Mouse (Mus musculus): ENCODE results near the gene Fgfr3. TPM values are rescaled to one million over a fixed set of nuclear protein-coding genes. Genes with fewer than 3 reads are reported as not detected.

Fgfr3 gene
- polyA plus RNA-seq, 1 experiment from 2014 or later, result 13.7 TPM

DNA sequence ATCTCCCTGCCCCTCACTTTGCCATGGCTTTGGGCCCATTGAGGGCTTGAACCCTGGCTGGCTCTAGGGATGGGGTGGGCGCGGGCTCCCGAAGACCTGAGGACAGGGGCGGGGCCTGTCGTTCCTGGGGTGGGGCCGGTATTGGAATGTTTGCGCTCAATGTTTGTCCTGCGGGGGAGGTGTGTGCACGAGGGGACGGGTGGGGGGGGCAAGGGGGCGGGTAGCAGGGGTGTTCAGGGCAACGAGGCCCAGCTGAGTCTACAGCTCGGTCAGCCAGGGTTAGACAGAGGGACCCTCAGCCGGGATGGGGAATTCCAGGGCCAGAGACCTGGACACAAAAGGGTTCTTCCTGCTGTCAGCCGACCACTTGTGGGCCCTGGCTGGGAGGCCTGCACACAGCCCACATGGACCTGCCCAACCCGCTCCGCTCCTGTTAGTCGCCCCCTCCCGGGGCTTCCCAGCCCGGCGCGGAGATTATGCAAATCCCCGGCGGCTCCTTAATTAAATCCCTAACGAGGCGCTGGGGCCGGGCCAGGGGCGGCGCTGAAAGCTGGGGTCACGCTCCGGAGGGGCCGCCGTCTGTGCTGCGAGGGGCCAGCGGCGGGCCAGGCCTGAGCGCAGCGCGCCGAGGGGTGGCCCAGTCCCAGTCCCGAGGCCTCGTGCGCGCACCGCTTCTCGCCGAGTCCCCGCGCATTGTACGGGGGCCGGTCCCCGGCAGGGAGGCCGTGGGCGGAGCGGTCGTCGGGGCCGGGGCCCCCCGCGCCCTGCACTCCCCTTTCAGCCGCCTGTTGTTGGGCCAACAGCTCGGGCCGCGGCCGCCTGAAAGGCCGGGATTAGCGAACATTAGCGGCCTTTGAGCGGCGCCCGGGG is 26.4 kb upstream of the Fgfr3 start:
- Histone ChIP-seq H3K9me3 (ENCODE audit: control insufficient read depth, low read length) (no peaks in the 10 kb centered on the region), H3K4me2 (ENCODE audit: low read length) (peak overlapping the region; percentile 81), H3K4me1 (replicated peaks; ENCODE audit: control insufficient read depth, insufficient read depth, low read length) (peaks cover 45% of the 10 kb centered on the region), H3K4me3 (ENCODE audit: low read depth, low read length) (peak overlapping the region; percentile 41), H3K27ac (ENCODE audit: low read depth) (peak overlapping the region; percentile 24), H3K9ac (ENCODE audit: low read length) (peak overlapping the region; percentile 66), H3K36me3 (ENCODE audit: control insufficient read depth, insufficient read depth, low read length) (no peaks in the 10 kb centered on the region), H3K27me3 (replicated peaks; ENCODE audit: control insufficient read depth, insufficient read depth, low read length) (no peaks in the 10 kb centered on the region; the same call in 1 of the 2 replicates)
- 3% methylated on average over 70 of the region's 71 CpGs for WGBS
- DNase-seq (ENCODE audit: low spot score), result peak; percentile 83
- ATAC-seq (replicated peaks; ENCODE audit: low FRiP score, low TSS enrichment, low read depth), result peak; percentile 73

DNA sequence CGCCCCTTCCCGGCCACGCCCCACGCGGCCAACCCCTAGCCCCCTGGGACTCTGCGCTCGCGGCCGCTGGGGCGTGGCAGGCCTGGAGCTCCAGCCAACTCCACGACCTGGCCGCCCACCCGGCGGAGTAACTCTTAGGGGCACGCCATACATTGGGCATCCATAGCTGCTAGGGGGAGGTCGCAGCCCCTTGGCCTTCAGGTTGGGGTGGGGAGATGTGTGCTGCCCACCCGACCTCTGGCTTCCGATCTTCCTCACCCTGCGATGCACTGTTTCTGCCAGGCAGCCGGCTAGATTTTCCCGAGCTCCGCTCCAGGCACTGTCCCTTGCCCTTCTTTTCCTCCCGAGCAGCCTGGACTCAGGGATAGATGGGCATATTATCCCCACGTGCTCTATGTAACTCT is 25.8 kb upstream of the Fgfr3 start:
- Histone ChIP-seq H3K9ac (ENCODE audit: low read length) (peak overlapping the region; percentile 66), H3K36me3 (ENCODE audit: control insufficient read depth, insufficient read depth, low read length) (no peaks in the 10 kb centered on the region), H3K27me3 (replicated peaks; ENCODE audit: control insufficient read depth, insufficient read depth, low read length) (no peaks in the 10 kb centered on the region; the same call in 1 of the 2 replicates), H3K4me1 (replicated peaks; ENCODE audit: control insufficient read depth, insufficient read depth, low read length) (peaks cover 49% of the 10 kb centered on the region), H3K4me2 (ENCODE audit: low read length) (peak overlapping the region; percentile 81), H3K27ac (ENCODE audit: low read depth) (peak overlapping the region; percentile 24), H3K4me3 (ENCODE audit: low read depth, low read length) (peak overlapping the region; percentile 41), H3K9me3 (ENCODE audit: control insufficient read depth, low read length) (no peaks in the 10 kb centered on the region)
- DNase-seq (ENCODE audit: low spot score), result peak; percentile 73
- 7% methylated on average over 24 of the region's 24 CpGs for WGBS
- peak; percentile 33 for ATAC-seq (replicated peaks; ENCODE audit: low FRiP score, low TSS enrichment, low read depth)

DNA sequence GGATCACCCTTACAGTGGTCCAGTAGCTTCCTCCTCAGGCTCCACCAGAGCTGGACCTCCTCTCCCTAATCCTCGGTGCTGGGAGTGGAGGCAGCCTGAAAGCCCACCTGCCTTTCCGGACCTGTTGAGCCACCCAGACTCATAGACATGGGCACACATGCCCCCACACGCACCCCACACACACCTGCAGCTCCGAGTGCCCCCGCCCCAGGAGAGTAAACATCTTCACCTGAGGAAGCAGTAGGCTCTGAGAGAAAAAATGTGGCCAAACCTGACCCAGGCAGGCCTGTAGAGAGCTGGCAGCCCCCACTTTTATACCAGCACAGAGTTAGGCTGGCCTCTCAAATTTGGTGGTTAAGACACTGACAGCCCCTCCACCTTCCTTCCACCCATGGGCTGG is 25.0 kb upstream of the Fgfr3 start:
- Histone ChIP-seq H3K9ac (ENCODE audit: low read length) (no peak overlapping the region), H3K4me3 (ENCODE audit: low read depth, low read length) (no peak overlapping the region), H3K27me3 (replicated peaks; ENCODE audit: control insufficient read depth, insufficient read depth, low read length) (no peaks in the 10 kb centered on the region; the same call in 1 of the 2 replicates), H3K4me1 (replicated peaks; ENCODE audit: control insufficient read depth, insufficient read depth, low read length) (peaks cover 49% of the 10 kb centered on the region), H3K9me3 (ENCODE audit: control insufficient read depth, low read length) (no peaks in the 10 kb centered on the region), H3K36me3 (ENCODE audit: control insufficient read depth, insufficient read depth, low read length) (no peaks in the 10 kb centered on the region), H3K27ac (ENCODE audit: low read depth) (0 out of 2 replicates have a peak overlapping the region, but pooled peaks have one; percentile 24), H3K4me2 (ENCODE audit: low read length) (no peak overlapping the region)
- ATAC-seq (replicated peaks; ENCODE audit: low FRiP score, low TSS enrichment, low read depth) (no peak), DNase-seq (ENCODE audit: low spot score) (no peak)
- WGBS, result 58% methylated on average over 5 of the region's 5 CpGs

DNA sequence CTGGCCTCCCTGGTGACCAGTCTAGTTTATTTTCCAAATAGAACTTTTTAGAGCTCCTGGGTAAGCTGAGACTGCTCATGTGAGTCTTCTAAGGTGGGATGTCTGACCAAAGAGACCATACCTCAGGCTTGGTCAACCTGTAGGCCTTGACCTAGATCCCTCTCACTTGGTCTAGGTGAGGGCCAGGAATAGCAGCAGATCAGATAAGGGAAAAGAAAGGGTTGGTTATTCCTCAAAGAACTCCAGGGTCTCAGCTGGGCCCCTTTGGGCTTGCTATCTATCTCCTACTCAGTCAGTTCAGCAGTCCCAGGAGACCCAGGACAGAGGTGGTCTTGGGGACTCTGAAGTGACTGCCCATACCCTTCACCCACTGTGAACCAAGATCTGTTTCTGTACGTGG is 23.9 kb upstream of the Fgfr3 start:
- Histone ChIP-seq H3K4me1 (replicated peaks; ENCODE audit: control insufficient read depth, insufficient read depth, low read length) (peaks cover 41% of the 10 kb centered on the region), H3K4me2 (ENCODE audit: low read length) (no peak overlapping the region), H3K36me3 (ENCODE audit: control insufficient read depth, insufficient read depth, low read length) (no peaks in the 10 kb centered on the region), H3K4me3 (ENCODE audit: low read depth, low read length) (no peak overlapping the region), H3K27ac (ENCODE audit: low read depth) (no peak overlapping the region), H3K27me3 (replicated peaks; ENCODE audit: control insufficient read depth, insufficient read depth, low read length) (no peaks in the 10 kb centered on the region; the same call in 1 of the 2 replicates), H3K9me3 (ENCODE audit: control insufficient read depth, low read length) (no peaks in the 10 kb centered on the region), H3K9ac (ENCODE audit: low read length) (no peak overlapping the region)
- ATAC-seq (replicated peaks; ENCODE audit: low FRiP score, low TSS enrichment, low read depth), result no peak
- WGBS, result 89% methylated on average over 1 of the region's 1 CpGs
- no peak for DNase-seq (ENCODE audit: low spot score)

DNA sequence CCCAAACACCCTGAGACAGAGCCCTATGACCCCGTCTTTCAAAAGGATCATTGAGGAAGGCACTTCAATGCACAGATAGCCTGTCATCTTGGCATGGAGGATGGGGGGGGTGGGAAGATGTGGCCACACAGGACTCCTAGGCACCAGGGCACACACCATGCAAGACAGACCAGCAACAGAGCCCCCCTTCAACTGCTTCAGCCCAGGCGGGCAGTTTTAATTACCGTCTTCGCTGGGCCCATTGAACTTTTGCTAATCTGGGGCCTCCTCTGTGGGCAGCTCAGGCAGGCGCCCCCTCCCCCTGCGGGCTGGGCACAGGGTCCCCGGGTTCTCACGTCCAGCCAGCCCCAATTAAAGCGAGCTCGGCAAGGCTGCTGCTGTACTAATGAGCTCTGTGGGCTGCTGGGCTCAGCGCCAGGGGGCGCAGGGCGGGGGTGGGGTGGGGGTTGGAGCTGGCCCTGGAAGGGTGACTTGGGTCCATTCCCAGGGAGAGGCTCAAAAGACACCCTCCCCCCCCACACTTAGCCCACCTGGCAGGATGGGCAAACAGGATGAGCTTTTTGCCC is 23.4 kb upstream of the Fgfr3 start:
- H3K27ac ChIP-seq (ENCODE audit: low read depth), result no peak overlapping the region
- 37% methylated on average over 13 of the region's 13 CpGs for WGBS

DNA sequence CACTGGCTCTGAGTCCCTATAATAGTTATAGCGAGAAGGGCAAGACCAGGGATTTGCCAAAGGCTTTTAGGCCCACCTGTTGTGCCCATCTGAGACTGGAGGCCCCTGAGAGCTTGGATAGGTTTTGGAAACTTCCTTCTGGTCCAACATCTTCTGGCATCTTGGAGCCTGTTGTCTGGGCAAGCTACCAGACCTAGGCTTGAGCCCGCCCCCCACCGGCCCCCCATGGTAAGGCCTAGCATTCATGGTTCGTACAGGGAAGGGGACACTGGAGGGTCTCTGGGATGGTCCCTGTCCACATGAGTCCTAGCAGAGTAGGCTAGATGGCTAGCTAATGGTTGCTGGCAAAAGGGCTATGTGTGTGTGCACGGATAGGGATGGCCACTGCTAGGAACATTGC is 22.8 kb upstream of the Fgfr3 start:
- Histone ChIP-seq H3K4me3 (ENCODE audit: low read depth, low read length) (no peak overlapping the region), H3K9me3 (ENCODE audit: control insufficient read depth, low read length) (no peaks in the 10 kb centered on the region), H3K4me1 (replicated peaks; ENCODE audit: control insufficient read depth, insufficient read depth, low read length) (peaks cover 34% of the 10 kb centered on the region), H3K9ac (ENCODE audit: low read length) (no peak overlapping the region), H3K4me2 (ENCODE audit: low read length) (no peak overlapping the region), H3K27me3 (replicated peaks; ENCODE audit: control insufficient read depth, insufficient read depth, low read length) (no peaks in the 10 kb centered on the region; the same call in 1 of the 2 replicates), H3K36me3 (ENCODE audit: control insufficient read depth, insufficient read depth, low read length) (no peaks in the 10 kb centered on the region), H3K27ac (ENCODE audit: low read depth) (no peak overlapping the region)
- no peak for ATAC-seq (replicated peaks; ENCODE audit: low FRiP score, low TSS enrichment, low read depth)
- no peak for DNase-seq (ENCODE audit: low spot score)
- WGBS, result 93% methylated on average over 5 of the region's 5 CpGs

More for the DNA sequence above, 23.4 kb upstream of the Fgfr3 start:
- Histone ChIP-seq H3K9ac (ENCODE audit: low read length) (no peak overlapping the region), H3K9me3 (ENCODE audit: control insufficient read depth, low read length) (no peaks in the 10 kb centered on the region), H3K4me1 (replicated peaks; ENCODE audit: control insufficient read depth, insufficient read depth, low read length) (peaks cover 36% of the 10 kb centered on the region), H3K36me3 (ENCODE audit: control insufficient read depth, insufficient read depth, low read length) (no peaks in the 10 kb centered on the region), H3K4me3 (ENCODE audit: low read depth, low read length) (no peak overlapping the region), H3K27me3 (replicated peaks; ENCODE audit: control insufficient read depth, insufficient read depth, low read length) (no peaks in the 10 kb centered on the region; the same call in 1 of the 2 replicates), H3K4me2 (ENCODE audit: low read length) (no peak overlapping the region)
- ATAC-seq (replicated peaks; ENCODE audit: low FRiP score, low TSS enrichment, low read depth) (no peak), DNase-seq (ENCODE audit: low spot score) (no peak)

DNA sequence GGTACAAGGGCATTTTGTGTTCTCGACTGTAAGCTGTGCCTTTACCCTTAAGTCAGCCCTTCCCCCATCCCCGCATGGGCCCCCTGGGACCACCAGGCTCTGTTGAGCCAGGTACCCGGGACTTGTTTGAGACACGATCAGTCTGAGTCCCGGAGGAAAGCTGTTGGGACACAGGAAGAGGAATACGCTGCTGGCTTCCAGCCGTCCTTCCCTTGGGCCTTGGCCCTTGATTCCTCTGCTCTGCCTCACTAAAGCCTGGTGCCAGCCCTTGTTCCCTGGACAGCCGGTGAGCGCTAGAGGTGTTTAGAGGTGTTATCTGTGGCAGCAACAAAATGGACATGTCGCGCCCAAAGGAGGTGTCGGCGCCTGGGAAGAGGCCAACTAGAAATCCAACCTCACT is 21.5 kb upstream of the Fgfr3 start:
- no peaks in the 10 kb centered on the region for H3K9me3 ChIP-seq (ENCODE audit: control insufficient read depth, low read length)

DNA sequence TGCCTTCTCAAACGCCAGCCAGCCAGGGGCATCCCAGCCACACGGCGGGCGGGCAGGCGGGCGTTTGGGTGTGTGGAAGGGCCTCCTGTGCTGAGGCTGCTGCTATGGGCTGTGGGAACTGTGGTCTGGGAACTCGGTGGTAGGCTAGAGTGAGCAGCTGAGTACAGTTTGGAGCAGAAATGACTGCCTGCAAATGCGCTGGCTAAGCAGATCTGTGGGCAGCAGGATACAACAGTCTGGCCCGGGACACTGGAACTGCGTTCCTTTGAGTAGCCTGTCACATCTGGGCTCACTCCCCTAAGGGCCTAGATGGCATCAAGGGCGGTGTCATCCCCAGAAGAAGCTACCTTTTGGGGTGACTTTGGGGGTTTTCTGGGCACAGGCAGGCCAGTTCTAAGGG is 19.6 kb upstream of the Fgfr3 start:
- no peak for DNase-seq (ENCODE audit: low spot score)
- Histone ChIP-seq H3K9ac (ENCODE audit: low read length) (no peak overlapping the region), H3K9me3 (ENCODE audit: control insufficient read depth, low read length) (no peaks in the 10 kb centered on the region), H3K27me3 (replicated peaks; ENCODE audit: control insufficient read depth, insufficient read depth, low read length) (no peaks in the 10 kb centered on the region), H3K36me3 (ENCODE audit: control insufficient read depth, insufficient read depth, low read length) (no peaks in the 10 kb centered on the region), H3K4me3 (ENCODE audit: low read depth, low read length) (no peak overlapping the region), H3K27ac (ENCODE audit: low read depth) (no peak overlapping the region), H3K4me1 (replicated peaks; ENCODE audit: control insufficient read depth, insufficient read depth, low read length) (peaks cover 33% of the 10 kb centered on the region), H3K4me2 (ENCODE audit: low read length) (no peak overlapping the region)
- no peak for ATAC-seq (replicated peaks; ENCODE audit: low FRiP score, low TSS enrichment, low read depth)
- 81% methylated on average over 11 of the region's 11 CpGs for WGBS

More for the DNA sequence above, 21.5 kb upstream of the Fgfr3 start:
- Histone ChIP-seq H3K4me2 (ENCODE audit: low read length) (no peak overlapping the region), H3K4me1 (replicated peaks; ENCODE audit: control insufficient read depth, insufficient read depth, low read length) (peaks cover 34% of the 10 kb centered on the region), H3K36me3 (ENCODE audit: control insufficient read depth, insufficient read depth, low read length) (no peaks in the 10 kb centered on the region), H3K27ac (ENCODE audit: low read depth) (no peak overlapping the region), H3K9ac (ENCODE audit: low read length) (no peak overlapping the region), H3K27me3 (replicated peaks; ENCODE audit: control insufficient read depth, insufficient read depth, low read length) (no peaks in the 10 kb centered on the region; the same call in 1 of the 2 replicates), H3K4me3 (ENCODE audit: low read depth, low read length) (no peak overlapping the region)
- ATAC-seq (replicated peaks; ENCODE audit: low FRiP score, low TSS enrichment, low read depth) (no peak), DNase-seq (ENCODE audit: low spot score) (no peak)
- 34% methylated on average over 13 of the region's 13 CpGs for WGBS
